Mouse (Mus musculus) midbrain, embryonic 11.5 days (tissue): ENCODE measurements around the gene Ccdc191. TPM values are rescaled to one million over a fixed set of nuclear protein-coding genes. Genes with fewer than 3 reads are reported as not detected.

Source experiments
- ATAC-seq: fragments of 200-750 bp; cut with Nextera tagmentation; 2 replicates; pipeline ENCODE4 v1.8.0; 2017; ENCODE audit warnings: moderate TSS enrichment, moderate library complexity; ENCODE audit not compliant: low FRiP score
- DNase-seq: peaks from one replicate; pipeline ENCODE4 v3.0.0; 2015; ENCODE audit warnings: low spot score; ENCODE audit errors: missing footprints
- H3K27ac ChIP-seq: fragments of 300-500 bp; sonication (generic); 2 replicates; pipeline ENCODE4 v1.5.1; 2014; ENCODE audit warnings: low read depth, low read length
- H3K27me3 ChIP-seq: fragments of 300-500 bp; sonication (generic); 2 replicates; pipeline ENCODE4 v1.6.1; 2014; ENCODE audit warnings: mild to moderate bottlenecking, low read length, moderate library complexity, mixed read lengths; ENCODE audit not compliant: control insufficient read depth, insufficient read depth
- H3K36me3 ChIP-seq: fragments of 300-500 bp; sonication (generic); 2 replicates; pipeline ENCODE4 v1.6.1; 2014; ENCODE audit warnings: mild to moderate bottlenecking, low read length, moderate library complexity, mixed read lengths; ENCODE audit not compliant: control insufficient read depth, insufficient read depth
- H3K4me1 ChIP-seq: fragments of 300-500 bp; sonication (generic); 2 replicates; pipeline ENCODE4 v1.6.1; 2014; ENCODE audit warnings: low read length; ENCODE audit not compliant: control insufficient read depth, insufficient read depth
- H3K4me2 ChIP-seq: fragments of 300-500 bp; sonication (generic); 2 replicates; pipeline ENCODE4 v1.6.1; 2014; ENCODE audit warnings: mild to moderate bottlenecking, moderate library complexity
- H3K4me3 ChIP-seq: fragments of 300-500 bp; sonication (generic); 2 replicates; pipeline ENCODE4 v1.5.1; 2014; ENCODE audit warnings: low read depth, low read length
- H3K9ac ChIP-seq: fragments of 300-500 bp; sonication (generic); 2 replicates; pipeline ENCODE4 v1.6.1; 2014; ENCODE audit warnings: low read length
- H3K9me3 ChIP-seq: fragments of 300-500 bp; sonication (generic); 2 replicates; pipeline ENCODE4 v1.6.1; 2016; ENCODE audit warnings: low read length; ENCODE audit not compliant: control insufficient read depth
- WGBS: fragments of 180-500 bp; shearing (Covaris S2); extraction: QIAGEN DNeasy Blood & Tissue Kit; methylation state at CpG from one replicate; pipeline ENCODE4 v1.1.7; 2014; 5-methylcytosine and 5-hydroxymethylcytosine counted together
- microRNA-seq: library from miRNA; unstranded; fragments of <30 nt; microRNA quantifications from one replicate; pipeline ENCODE4, GENCODE M21; 2017
- polyA plus RNA-seq: library from polyadenylated mRNA; unstranded; fragments of >200 nt; fragmentation: Nextera tagmentation; extraction: Ambion mirVana; gene quantifications from 2 replicates; pipeline ENCODE4 v1.2.1, GENCODE M21; 2014

Ccdc191 gene
- polyA plus RNA-seq, 1 experiment from 2014 or later: 17.7 TPM

- 28% methylated on average over 9 of the region's 9 CpGs for WGBS
- Histone ChIP-seq H3K36me3 (no peaks in the 10 kb centered on the region), H3K4me1 (peaks cover 8% of the 10 kb centered on the region; the same call in 1 of the 2 replicates), H3K27me3 (peaks cover 11% of the 10 kb centered on the region), H3K27ac (no peak overlapping the region), H3K4me2 (peak overlapping the region; percentile 100), H3K4me3 (peak overlapping the region; percentile 67), H3K9me3 (no peaks in the 10 kb centered on the region), H3K9ac (peak overlapping the region; percentile 59)
- ATAC-seq (no peak), DNase-seq (peak; percentile 89)
Observed at GRCm38 (mm10) chr16:43980110-43980609, 90.6 kb downstream of the Ccdc191 start.

GRCm38 (mm10) chr16:43986299-43986698 lies 96.7 kb downstream of the Ccdc191 start:
- no peak overlapping the region for H3K4me2 ChIP-seq
- no peaks in the 10 kb centered on the region for H3K4me1 ChIP-seq
- peak; percentile 60 for DNase-seq
- ATAC-seq: no peak
- no peaks in the 10 kb centered on the region for H3K9me3 ChIP-seq
- H3K4me3 ChIP-seq: no peak overlapping the region
- H3K27me3 ChIP-seq: no peaks in the 10 kb centered on the region
- no peak overlapping the region for H3K9ac ChIP-seq
- no peak overlapping the region for H3K27ac ChIP-seq
- WGBS: 91% methylated on average over 4 of the region's 4 CpGs
- H3K36me3 ChIP-seq: no peaks in the 10 kb centered on the region

DNA sequence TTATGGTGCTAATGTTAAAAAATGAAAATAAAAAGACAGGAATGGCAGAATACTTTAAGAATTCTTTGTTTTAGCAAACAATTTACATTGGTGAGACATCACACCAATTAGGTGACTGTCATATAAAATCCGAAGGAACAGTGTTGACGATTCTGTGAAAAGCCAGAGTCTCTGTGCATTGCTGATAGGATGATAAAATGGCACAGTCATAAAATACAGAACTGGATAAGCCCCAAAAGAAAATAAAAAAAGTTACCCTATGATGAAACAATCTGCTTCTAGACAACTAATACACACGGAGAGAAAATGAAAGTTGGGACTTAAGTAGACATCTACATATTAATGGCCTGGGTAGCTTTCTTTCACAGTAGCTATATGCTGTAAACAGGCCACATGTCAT lies 105.0 kb downstream of the Ccdc191 start:
- DNase-seq (no peak), ATAC-seq (no peak)
- H3K4me3 ChIP-seq: no peak overlapping the region
- WGBS: 87% methylated on average over 3 of the region's 3 CpGs
- no peak overlapping the region for H3K4me2 ChIP-seq
- H3K27me3 ChIP-seq: no peaks in the 10 kb centered on the region
- H3K27ac ChIP-seq: no peak overlapping the region
- no peaks in the 10 kb centered on the region for H3K36me3 ChIP-seq
- no peaks in the 10 kb centered on the region for H3K4me1 ChIP-seq
- no peak overlapping the region for H3K9ac ChIP-seq
- H3K9me3 ChIP-seq: no peaks in the 10 kb centered on the region

GRCm38 (mm10) chr16:43999111-43999510 lies 109.5 kb downstream of the Ccdc191 start:
- no peak overlapping the region for H3K9ac ChIP-seq
- ATAC-seq (no peak), DNase-seq (peak; percentile 72)
- no peaks in the 10 kb centered on the region for H3K4me1 ChIP-seq
- WGBS: 87% methylated on average over 8 of the region's 8 CpGs
- H3K4me3 ChIP-seq: no peak overlapping the region
- no peak overlapping the region for H3K4me2 ChIP-seq
- no peaks in the 10 kb centered on the region for H3K27me3 ChIP-seq
- no peaks in the 10 kb centered on the region for H3K36me3 ChIP-seq
- H3K27ac ChIP-seq: no peak overlapping the region
- no peaks in the 10 kb centered on the region for H3K9me3 ChIP-seq

GRCm38 (mm10) chr16:43999541-43999940 lies 109.9 kb downstream of the Ccdc191 start:
- H3K9ac ChIP-seq: no peak overlapping the region
- H3K9me3 ChIP-seq: no peaks in the 10 kb centered on the region
- no peaks in the 10 kb centered on the region for H3K4me1 ChIP-seq
- ATAC-seq (no peak), DNase-seq (peak; percentile 31)
- no peaks in the 10 kb centered on the region for H3K27me3 ChIP-seq
- H3K27ac ChIP-seq: no peak overlapping the region
- 76% methylated on average over 5 of the region's 5 CpGs for WGBS
- no peaks in the 10 kb centered on the region for H3K36me3 ChIP-seq
- no peak overlapping the region for H3K4me2 ChIP-seq
- no peak overlapping the region for H3K4me3 ChIP-seq

DNA sequence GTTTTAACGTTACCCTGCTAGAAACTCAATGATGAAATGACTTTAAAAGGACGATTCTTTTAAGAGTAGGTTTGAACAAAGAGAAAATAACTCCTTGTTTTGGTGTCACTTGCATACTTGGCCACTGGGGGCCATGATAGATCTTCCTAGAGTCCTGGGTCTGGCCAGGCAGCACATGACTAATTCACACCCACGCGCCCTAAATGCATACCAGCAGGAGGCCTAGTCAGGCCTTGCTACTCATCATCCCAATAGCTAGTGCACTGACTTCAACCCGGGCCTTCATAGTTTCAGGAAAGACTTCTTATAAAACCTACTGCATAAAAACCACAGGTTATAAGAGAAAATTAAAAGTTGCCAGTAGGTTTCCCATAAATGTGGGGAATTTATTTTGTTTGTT lies 112.5 kb downstream of the Ccdc191 start:
- no peaks in the 10 kb centered on the region for H3K4me1 ChIP-seq
- peak; percentile 80 for DNase-seq
- no peaks in the 10 kb centered on the region for H3K27me3 ChIP-seq
- 76% methylated on average over 5 of the region's 5 CpGs for WGBS
- no peak overlapping the region for H3K9ac ChIP-seq
- H3K27ac ChIP-seq: no peak overlapping the region
- H3K9me3 ChIP-seq: no peaks in the 10 kb centered on the region
- H3K36me3 ChIP-seq: no peaks in the 10 kb centered on the region
- H3K4me3 ChIP-seq: no peak overlapping the region
- H3K4me2 ChIP-seq: no peak overlapping the region
- no peak for ATAC-seq

- H3K4me3 ChIP-seq: no peak overlapping the region
- ATAC-seq: no peak
- WGBS: 86% methylated on average over 5 of the region's 5 CpGs
Observed at GRCm38 (mm10) chr16:44011010-44011409, 121.4 kb downstream of the Ccdc191 start.

More at GRCm38 (mm10) chr16:44011010-44011409, 121.4 kb downstream of the Ccdc191 start:
- no peaks in the 10 kb centered on the region for H3K27me3 ChIP-seq
- no peaks in the 10 kb centered on the region for H3K36me3 ChIP-seq
- H3K27ac ChIP-seq: no peak overlapping the region
- H3K4me2 ChIP-seq: no peak overlapping the region
- DNase-seq: peak; percentile 14
- no peaks in the 10 kb centered on the region for H3K9me3 ChIP-seq
- H3K4me1 ChIP-seq: no peaks in the 10 kb centered on the region
- no peak overlapping the region for H3K9ac ChIP-seq

Small RNA genes within 50 kb of the gene (microRNA-seq; reads per million reads assigned to microRNA genes)
- gene Mir3470b: not detected

Other genes starting within 250 kb of the Ccdc191 start
- gene Tigit, start 225.7 kb upstream of the Ccdc191 start, polyA plus RNA-seq: not detected in 2 replicates
- not detected in 2 replicates for gene Drd3, start 135.8 kb upstream of the Ccdc191 start, polyA plus RNA-seq
- 39.4 and 39.9 TPM in 2 replicates for gene Qtrt2, start 37.0 kb downstream of the Ccdc191 start, polyA plus RNA-seq
- gene Zdhhc23, start 90.0 kb downstream of the Ccdc191 start, polyA plus RNA-seq: 0.20 and 0.46 TPM in 2 replicates
- gene Gramd1c, start 173.5 kb downstream of the Ccdc191 start, polyA plus RNA-seq: 2.2 and 2.3 TPM in 2 replicates
- gene Atp6v1a, start 249.9 kb downstream of the Ccdc191 start, polyA plus RNA-seq: 72.1 and 81.9 TPM in 2 replicates